Mouse (Mus musculus): ENCODE data around the gene Unc45a. TPM values are rescaled to one million over a fixed set of nuclear protein-coding genes. Genes with fewer than 3 reads are reported as not detected.

Unc45a gene
- total RNA-seq (2021), result 10 to 100 TPM; 71.5 to 85.8 TPM
- long read RNA-seq, experiment 1, transcript Unc45a-201 (20 exons, 3,260 nt), result major isoform, 89 of 145 reads
- long read RNA-seq, experiment 1, partial matches to known transcripts, result 17 of 145 reads
- long read RNA-seq, experiment 1, other reads (novel, unspliced or antisense), result 39 of 145 reads
- long read RNA-seq, experiment 2, transcript Unc45a-201 (20 exons, 3,260 nt), result major isoform, 94 of 235 reads
- long read RNA-seq, experiment 2, partial matches to known transcripts, result 29 of 235 reads
- long read RNA-seq, experiment 2, other reads (novel, unspliced or antisense), result 111 of 235 reads

DNA sequence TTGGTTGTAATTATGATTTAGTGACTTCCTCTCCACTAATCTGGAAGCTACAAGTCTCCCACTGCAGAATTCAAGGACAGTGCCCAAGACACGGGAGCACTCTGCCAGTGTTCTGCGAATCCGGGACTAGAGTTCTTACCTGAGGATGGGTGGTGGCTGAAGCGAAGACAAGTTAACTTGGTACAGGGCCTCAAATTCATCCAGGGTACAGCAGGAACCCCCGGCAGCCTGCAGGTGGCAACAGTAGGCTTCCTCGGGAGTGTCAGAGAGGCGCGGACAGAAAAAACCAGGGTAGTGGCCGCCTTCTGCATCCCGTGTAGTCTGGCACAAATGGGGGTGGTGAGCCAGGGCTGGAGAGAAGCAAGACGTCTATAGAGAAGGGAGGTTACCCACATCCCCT is at the start of gene Unc45a:
Unc45a (minus strand) TSS at position 213 of the 400 bp plus-strand sequence.
- DNase-seq (ENCODE audit: low spot score in 2 of 2), result peak; percentile 56 to 61

DNA sequence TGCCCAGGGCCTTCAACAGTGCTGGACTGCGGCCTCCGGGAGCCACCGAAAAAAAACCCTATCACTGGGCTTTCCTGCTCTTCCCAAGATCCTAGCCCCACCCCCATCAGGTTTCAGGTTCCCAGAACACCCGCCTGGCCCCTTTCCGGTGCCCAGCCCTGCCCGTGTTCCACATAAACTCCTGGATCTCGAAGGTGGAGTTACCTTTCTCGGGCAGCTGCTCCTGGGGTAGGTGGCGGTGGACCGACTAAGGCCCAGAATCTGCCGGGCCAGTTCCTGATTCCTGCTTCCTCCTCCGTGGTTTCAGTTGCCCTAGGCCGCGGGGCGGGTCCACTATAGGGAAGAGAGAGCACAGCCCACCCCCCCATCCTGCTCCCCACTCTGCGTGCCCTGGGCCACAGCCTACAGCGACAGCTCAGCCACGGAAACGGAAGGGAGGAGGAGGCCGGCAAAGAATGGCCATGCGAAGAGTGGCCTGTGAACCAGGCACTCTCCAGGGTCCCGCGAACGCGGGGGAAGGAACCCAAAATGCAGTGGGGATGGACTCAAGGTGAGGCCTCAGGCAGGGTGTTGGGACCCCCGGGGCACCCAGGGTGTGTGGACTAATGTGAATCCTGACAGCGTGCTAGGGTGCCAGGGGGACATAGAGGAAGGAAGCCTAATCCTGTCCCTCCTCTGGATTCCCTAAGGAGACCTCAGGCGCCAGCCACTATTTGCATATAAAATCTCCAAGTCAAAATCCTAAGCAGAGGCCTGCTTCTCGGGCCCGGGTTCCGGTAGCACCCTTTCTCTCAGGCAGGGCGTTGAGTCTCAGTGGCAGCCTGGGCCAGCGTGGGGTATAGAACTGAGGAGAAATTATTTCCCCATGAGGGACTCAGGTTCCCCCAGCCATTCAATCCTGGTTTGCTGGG is 47.1 kb upstream of the Unc45a start, which contains the start of gene Fes:
Fes (minus strand) TSS at position 314 of the 911 bp plus-strand sequence.
- DNase-seq (ENCODE audit: low spot score in 2 of 2), result peak in 1 of 2 experiments; percentile 60

DNA sequence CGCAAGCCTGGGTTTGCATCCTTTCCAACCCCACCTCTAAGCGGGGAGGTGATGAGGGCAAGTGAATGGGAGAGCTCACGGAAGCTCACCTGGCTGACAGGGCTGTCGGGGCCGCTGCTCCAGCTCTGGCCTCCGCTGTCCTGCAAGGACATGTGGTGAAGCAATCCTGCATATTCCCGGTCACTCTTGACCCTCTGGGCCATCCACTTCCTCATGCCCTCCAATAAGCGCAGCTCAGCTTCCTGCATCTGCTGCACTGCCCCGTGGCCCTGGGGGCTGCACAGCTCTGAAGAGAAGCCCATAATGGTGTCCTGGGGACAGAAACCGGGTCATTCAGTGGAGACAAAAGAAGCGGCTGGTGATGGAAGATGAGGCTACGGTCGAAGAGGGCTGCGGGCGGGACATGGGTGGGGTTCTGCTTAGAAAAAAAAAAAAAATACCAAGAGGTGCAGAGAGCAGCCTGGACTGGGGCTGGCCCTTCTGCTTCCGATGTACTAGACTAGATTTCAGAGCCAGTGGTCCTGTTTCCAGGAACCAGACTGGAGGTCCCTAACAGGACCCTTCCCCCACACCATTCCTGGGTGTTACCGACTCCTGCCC is 46.3 kb upstream of the Unc45a start:
- DNase-seq (ENCODE audit: low spot score in 2 of 2), result no peak

DNA sequence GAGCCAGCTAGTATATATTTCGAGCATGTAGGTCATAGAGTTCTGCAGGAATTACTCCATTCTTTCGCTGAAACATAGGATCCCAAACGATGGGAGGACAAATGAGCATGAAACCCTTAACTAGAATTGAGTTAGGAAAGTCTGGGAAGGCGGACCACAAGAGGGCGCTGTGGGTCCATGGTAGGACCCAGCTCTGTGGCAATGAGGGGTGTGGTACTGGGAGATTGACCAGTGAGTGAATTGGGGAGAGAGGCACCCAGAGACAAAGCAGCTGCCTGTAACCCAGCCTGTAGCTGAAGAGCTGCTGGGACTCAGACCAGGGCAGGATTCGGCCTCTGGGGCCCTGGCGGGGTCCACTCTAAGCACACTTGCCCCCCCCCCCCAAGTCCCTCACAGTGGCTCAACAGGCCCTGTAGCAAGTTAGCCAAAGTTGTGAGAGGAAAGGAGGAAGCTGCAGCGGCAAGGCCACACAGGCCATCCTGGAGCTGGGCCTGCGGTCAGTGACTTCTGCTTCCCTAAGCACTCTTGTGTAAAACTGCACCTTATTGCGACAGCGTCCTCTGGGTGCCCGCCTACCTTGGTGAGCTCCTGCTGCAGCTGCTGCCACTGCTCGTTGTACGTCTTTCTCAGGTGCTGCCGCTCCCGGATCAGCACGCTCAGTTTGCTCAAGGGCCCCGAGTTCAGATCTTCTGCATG is 45.6 kb upstream of the Unc45a start:
- peak; percentile 93 to 97 for DNase-seq (ENCODE audit: low spot score in 2 of 2)

DNA sequence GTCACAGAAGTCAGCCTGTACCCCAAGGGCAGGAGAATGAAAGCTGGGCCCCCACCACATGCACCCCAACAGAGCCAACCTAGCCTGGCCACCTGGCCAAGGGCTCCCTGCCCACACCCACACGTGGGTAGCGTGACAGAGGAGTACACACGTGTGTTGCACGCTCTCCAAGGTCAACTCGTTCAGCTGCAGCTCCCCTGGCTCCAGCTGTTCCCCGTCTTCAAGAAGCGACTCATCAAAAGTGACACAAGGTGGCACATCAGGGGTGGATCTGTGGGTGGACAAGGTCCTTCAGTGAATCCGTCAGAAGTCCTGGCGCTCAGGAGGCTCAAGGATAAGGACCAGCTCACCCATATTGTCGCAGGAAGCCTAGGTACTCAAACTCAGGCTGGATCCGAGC is 42.1 kb upstream of the Unc45a start:
- no peak for DNase-seq (ENCODE audit: low spot score in 2 of 2)

DNA sequence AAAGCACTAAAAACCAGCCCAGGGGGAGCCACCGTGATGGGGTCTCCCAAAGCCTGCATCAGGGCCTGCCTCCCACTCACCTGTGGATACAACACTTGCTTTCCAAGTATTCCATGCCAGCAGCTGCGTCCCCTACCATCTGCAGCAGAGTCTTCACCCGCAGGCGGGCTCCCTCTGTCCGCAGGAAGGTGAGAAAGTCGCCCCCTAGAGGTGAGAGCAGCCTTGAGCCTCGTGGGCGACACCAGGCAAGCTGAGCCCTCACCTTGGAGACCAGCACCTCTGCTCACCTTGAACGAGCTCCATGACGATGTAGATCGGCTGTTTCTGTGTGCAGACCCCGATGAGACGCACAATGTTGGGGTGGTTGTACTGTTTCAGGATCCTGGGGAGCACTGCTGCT is 38.7 kb upstream of the Unc45a start:
- no peak for DNase-seq (ENCODE audit: low spot score in 2 of 2)

- DNase-seq (ENCODE audit: low spot score in 2 of 2), result peak; percentile 77
These were observed 36.7 kb upstream of the Unc45a start for GRCm38 (mm10) chr7:80377471-80377870.

DNA sequence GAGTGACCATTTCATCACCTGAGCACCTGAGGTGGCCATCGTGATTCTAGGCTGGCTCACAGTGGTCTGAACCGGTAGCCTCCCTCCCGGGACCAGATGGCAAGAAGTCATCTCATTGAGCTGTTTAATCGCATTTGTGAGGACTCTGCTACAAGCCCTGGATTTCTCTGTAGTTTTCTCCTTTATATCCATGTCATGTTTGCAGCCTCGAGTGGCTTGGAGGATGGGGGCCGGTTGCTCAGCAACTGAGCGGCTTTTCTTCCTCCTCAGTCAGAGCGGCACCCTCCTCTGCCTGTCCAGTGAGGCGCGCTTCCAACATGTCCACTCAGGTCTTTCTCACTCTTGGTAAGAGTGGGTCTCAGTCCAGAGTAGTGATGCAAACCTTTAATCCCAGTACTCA is 35.4 kb upstream of the Unc45a start:
- no peak for DNase-seq (ENCODE audit: low spot score in 2 of 2)

DNA sequence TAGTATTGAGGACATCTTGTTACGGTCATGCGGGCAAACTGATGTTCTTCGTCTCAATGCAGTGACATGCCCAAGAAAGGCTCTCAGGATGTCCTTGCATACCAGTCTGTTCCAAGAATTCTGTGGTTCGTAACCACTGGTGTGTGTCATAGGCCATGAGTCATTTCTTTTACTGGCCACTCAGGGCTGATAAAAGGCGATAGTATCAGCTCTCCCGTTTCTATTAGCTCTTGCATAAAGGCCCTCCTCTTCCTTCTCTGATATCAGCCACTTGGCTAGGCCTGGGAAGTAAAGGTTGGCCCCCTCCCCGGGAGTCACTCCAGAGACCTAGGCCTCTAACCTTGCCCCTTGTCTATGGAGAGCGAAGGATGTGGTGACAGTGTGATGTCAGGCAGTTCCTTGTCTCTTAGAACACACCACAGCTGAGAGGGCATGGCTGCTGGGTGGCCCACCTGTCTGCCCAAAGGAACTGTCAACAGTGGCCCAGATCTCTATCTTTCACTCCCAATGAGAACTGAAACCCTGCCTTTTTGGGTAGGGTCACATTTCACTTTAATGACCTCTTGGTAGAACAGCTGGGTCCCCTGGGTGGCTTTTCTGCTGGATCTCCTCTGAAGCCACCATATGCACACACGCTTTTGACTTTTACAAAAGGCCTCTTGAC is 34.7 kb upstream of the Unc45a start:
- DNase-seq (ENCODE audit: low spot score in 2 of 2), result peak in 1 of 2 experiments; percentile 46

- DNase-seq (ENCODE audit: low spot score in 2 of 2), result no peak
These were observed 33.9 kb upstream of the Unc45a start for GRCm38 (mm10) chr7:80374733-80375132.

- DNase-seq (ENCODE audit: low spot score in 2 of 2), result no peak
These were observed 33.5 kb upstream of the Unc45a start for GRCm38 (mm10) chr7:80374280-80374679.

DNA sequence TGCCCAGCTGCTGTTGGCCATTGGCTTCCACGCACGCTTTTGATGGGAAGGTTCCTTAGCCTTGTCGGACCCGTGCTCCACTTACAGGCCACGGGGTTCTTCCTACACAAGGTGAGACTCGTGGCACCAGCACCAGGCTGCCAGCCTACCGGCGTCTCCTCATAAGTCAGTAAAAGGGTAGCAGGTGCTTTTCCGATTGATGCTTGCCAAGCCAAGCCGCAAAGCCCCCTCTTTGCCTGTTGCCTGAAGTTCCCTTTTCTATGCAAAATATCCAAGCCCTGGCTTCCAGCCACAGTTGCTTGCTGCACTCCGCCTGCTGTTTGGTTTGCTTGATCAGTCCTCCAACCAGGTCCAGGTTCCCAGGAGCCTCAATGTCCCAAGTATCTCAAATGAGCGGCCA is 33.0 kb upstream of the Unc45a start:
- no peak for DNase-seq (ENCODE audit: low spot score in 2 of 2)

- DNase-seq (ENCODE audit: low spot score in 2 of 2), result no peak
These were observed 32.5 kb upstream of the Unc45a start for GRCm38 (mm10) chr7:80373352-80373751.

DNA sequence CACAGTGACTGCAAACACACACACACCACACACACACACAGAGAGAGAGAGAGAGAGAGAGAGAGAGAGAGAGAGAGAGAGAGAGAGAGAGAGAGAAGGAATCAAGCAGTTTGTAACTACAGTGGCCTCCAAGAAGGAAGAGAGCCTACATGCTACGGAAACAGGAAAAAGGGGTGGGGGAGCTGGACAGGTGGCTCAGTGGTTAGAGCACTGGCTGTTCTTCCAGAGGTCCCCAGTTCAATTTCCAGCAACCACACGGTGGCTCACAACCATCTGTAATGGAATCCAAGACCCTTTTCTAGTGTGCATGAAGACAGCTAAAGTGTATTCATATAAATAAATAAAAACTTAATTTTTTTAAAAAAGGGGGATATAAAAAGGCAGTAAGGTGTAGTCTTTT is 31.9 kb upstream of the Unc45a start:
- DNase-seq (ENCODE audit: low spot score in 2 of 2), result no peak

DNA sequence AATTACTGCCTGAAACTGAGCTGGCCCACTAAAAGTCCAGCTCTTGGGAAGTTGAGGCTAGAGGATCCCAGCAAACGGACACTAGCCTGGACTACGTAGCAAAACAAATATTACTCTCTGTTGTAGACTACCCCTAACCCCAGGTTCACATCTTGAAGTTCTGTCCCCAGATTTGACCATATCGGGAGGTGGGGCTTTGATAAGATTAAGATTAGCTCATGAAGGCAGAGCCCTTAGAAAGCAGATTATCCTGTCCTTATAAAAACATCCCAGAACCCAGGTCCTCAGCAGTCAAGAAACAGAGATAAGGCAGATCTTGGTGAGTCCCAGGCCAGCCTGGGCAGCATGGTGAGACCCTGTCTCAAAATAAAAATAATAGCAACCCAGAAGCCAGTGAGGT is 31.4 kb upstream of the Unc45a start:
- DNase-seq (ENCODE audit: low spot score in 2 of 2), result no peak

- DNase-seq (ENCODE audit: low spot score in 2 of 2), result peak; percentile 84 to 87
These were observed 30.4 kb upstream of the Unc45a start, which contains the start of gene Man2a2 for GRCm38 (mm10) chr7:80371041-80371751. Man2a2 (minus strand) TSS chr7:80371375.

- DNase-seq (ENCODE audit: low spot score in 2 of 2), result peak; percentile 79 to 81
These were observed 29.8 kb upstream of the Unc45a start for GRCm38 (mm10) chr7:80370649-80371040.

- no peak for DNase-seq (ENCODE audit: low spot score in 2 of 2)
These were observed 29.2 kb upstream of the Unc45a start for GRCm38 (mm10) chr7:80369967-80370431.

DNA sequence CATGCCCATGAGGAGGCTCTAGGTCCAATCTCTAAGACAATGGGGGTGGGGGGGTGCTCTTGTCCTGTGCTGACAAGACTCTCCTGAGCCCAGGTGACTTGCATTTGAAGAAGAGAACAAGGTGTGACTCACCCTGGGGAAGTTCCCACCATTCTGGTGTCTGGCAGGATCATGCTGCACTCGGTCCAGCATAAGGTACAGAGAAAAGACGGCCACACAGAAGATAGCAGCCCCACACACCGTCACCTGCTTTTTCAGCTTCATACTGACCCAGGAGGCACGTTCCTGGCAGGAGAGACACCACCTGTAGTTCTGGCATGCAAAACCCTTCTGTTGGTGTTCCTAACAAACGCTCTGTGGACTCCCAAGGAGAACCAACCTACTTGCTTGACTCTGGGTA is 28.7 kb upstream of the Unc45a start:
- no peak for DNase-seq (ENCODE audit: low spot score in 2 of 2)

Measured in adrenal gland, adult 18-20 months (tissue).